ENCODE assay signal across 14 mouse cellular contexts in the genomic region with DNA sequence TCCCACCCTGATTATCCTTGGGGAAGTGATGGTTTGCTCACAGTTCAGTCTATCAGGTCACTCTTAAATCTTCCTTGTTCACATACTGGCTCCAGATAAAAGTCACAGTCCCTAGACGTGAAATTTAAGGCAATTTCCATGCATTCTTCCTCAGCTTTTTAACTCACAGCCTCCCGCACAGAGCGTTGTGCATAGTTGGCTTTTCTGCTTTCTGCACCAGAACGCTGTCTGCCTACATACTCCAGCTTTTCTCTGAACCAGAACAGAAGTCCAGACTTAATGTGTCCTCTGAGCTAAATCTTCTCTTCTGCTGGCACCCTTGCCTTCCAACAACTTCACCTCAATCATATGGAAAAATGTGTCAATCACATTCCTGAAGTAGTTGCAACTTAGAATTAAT.
"Had no signal": no experiment of that assay in that cellular context is flagged by ENCODE, and none has a peak within 500 bp of the region (broad histone marks: within the 10 kb centered on the region; RNA-seq: fewer than 3 reads in every experiment).

No protein-coding gene starts in this region.

- H3K4me3 ChIP-seq: layer of hippocampus, adult 2 months; limb, embryonic 10.5 days; liver, embryonic 15.5 days; midbrain, embryonic 13.5 days; myocyte; neural tube, embryonic 15.5 days; stomach, embryonic 15.5 days had no signal

- H3K27ac ChIP-seq: kidney, postnatal 0 days; layer of hippocampus, adult 2 months; limb, embryonic 10.5 days; liver, embryonic 15.5 days; midbrain, embryonic 13.5 days; neural tube, embryonic 15.5 days; stomach, embryonic 15.5 days had no signal

- DNase-seq: kidney, adult 11 months; kidney, adult 9 months; kidney, postnatal 36 days; lung, adult 2 months; lung, postnatal 36 days; thymus, postnatal 36 days had no signal
